Mouse (Mus musculus): ENCODE results near the gene Gm20379. TPM values are rescaled to one million over a fixed set of nuclear protein-coding genes. Genes with fewer than 3 reads are reported as not detected.

Gene Gm20379
- 1.3 TPM for polyA plus RNA-seq (2017; shearing (Covaris generic))

DNA sequence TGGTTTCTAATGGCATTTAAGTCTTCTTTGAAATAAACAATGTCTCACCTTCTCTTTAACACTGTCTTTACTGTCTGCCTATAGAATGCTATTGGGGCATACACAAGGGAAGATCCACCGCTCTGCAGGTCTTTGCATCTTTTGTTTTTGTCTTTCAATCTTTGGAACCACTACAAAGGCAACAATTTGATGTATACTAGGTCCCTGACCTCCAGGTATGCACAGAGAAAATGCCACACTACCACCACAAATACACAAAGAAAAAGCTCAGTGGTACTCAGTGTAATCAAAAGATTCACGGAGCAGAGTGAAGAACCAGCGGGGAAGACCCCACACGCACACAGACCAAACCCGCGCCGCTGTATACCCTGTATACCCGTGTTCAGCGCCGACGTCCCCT, at the start of gene Gm20379:
Gene Gm20379 (plus strand): TSS at position 301 of the 400 bp plus-strand sequence.

DNA sequence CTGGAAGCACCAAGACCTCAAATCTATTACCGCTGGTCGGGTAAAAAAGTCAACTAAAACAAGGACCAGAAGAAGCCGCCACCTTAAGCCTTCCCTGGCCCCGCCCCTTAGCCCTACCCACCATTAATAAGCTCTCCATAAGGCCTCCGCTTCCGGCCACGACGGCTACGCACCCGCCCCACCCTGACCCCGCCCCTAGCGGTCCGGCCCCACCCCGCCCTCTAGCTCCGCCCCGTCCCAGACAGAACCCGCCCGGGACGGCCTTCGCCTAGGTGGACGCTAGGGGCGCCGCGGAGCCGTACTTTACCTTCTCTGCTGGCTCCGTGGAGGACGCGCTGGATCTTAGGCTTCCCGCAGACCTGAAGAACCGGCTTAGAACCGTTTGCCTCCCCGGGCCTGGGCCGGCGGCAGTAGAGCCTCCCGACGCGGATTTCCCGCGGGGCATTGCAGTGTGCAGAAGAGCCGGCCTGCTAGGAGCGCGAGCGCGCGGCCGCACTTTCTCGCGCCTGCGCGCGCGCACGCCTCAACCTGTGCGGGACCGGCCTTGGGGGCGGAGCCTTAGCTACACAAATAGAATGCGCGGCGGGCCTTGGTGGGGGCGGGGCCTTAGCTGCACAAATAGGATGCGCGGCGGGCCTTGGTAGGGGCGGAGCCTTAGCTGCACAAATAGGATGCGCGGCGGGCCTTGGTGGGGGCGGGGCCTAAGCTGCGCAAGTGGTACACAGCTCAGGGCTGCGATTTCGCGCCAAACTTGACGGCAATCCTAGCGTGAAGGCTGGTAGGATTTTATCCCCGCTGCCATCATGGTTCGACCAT, 48.9 kb downstream of the Gm20379 start, which contains the start of the genes Dhfr and Msh3:
Gene Dhfr (plus strand): TSS at position 271 of the 816 bp plus-strand sequence.
Gene Msh3 (minus strand): TSS at position 548 of the 816 bp plus-strand sequence.

Other genes with a start within 250 kb of the Gm20379 start
- gene Rasgrf2, start 174.3 kb upstream of the Gm20379 start, polyA plus RNA-seq (2017; shearing (Covaris generic)): 5.0 TPM
- 3.0 TPM for gene Dhfr, start 48.7 kb downstream of the Gm20379 start, polyA plus RNA-seq (2017; shearing (Covaris generic))
- gene Msh3, start 49.0 kb downstream of the Gm20379 start, polyA plus RNA-seq (2017; shearing (Covaris generic)): 45.0 TPM
- gene Ankrd34b, start 119.9 kb downstream of the Gm20379 start, polyA plus RNA-seq (2017; shearing (Covaris generic)): 0.07 TPM
- 5.5 TPM for gene Fam151b, start 178.0 kb downstream of the Gm20379 start, polyA plus RNA-seq (2017; shearing (Covaris generic))
- gene Zfyve16, start 224.9 kb downstream of the Gm20379 start, polyA plus RNA-seq (2017; shearing (Covaris generic)): 11.4 TPM